Mouse (Mus musculus): Measurements from ENCODE around the gene Igfbp5. TPM values are rescaled to one million over a fixed set of nuclear protein-coding genes. Genes with fewer than 3 reads are reported as not detected.

Igfbp5 gene
- polyA plus RNA-seq, 1 experiment from 2014 or later, result 108 TPM

DNA sequence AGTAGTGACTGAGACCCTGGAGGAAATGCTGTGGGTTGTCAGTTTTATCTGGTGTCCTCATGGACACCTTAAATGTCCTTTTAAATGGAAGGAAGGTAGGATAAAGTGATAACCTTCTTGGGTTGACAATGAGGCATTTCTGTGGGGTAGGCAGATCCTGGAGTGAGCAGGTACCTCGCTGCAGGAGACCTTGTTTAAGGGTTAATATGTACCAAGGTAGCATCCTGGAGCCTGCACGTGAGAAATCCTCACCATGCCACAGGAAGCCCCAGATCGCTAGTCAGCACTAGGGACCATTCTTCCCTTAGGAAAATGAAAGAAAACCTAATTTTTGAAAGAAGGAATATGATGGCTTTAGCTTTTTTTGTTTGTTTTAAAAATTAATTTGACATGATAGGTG is 1.0 kb upstream of the Igfbp5 start:
- Histone ChIP-seq H3K27me3 (peaks cover 5% of the 10 kb centered on the region; the same call in 1 of the 2 replicates), H3K27ac (no peak overlapping the region), H3K9me3 (no peaks in the 10 kb centered on the region), H3K4me1 (peaks cover 57% of the 10 kb centered on the region), H3K36me3 (no peaks in the 10 kb centered on the region), H3K4me2 (0 out of 2 replicates have a peak overlapping the region, but pooled peaks have one; percentile 10), H3K4me3 (no peak overlapping the region; the same call in 1 of the 2 replicates), H3K9ac (no peak overlapping the region)
- ATAC-seq (ENCODE audit: insufficient number of reproducible peaks, low FRiP score, low TSS enrichment, low read depth), result no peak
- WGBS, result 7% methylated on average over 3 of the region's 3 CpGs

DNA sequence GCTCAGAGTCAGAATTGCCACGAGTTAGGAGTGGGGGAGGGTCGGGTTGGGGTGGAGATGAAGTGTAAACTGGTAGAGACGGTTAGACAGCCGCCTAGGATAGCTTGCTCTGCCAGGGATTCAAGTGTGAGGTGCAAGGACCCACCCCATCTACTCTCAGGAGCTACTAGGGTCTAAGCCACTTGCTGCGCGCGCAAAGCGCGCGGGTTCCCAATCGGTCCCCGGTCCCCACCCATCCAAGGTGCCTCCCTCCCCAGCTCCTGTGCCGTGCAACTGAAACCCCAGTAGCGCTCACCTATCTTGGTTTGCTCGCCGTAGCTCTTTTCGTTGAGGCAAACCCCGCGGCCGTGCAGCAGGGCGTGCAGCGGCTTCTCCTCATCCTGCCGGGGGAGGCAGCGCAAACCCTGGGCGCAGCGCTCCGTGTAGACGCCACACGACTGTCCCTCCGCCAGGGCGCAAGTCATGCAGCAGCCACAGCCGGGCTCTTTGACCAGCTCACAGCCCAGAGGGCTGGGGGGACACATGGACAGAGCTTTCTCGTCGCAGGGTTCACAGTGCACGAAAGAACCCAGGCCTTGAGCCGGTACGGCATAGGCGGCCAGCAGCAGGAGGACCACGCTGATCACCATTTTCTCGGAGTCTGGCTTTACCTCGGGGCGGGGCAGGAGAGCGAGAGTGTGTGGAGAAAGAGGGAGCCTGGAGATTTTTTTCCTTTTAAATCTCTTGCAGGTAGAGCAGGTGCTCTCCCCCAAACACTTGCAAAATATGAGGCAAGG is 985 bp downstream of the Igfbp5 start:
- Histone ChIP-seq H3K4me3 (peak overlapping the region; percentile 63), H3K36me3 (0 out of 2 replicates have a peak, but pooled peaks cover 4% of the 10 kb centered on the region), H3K4me2 (peak overlapping the region; percentile 81), H3K4me1 (peaks cover 70% of the 10 kb centered on the region), H3K9ac (peak overlapping the region; percentile 77), H3K27me3 (peaks cover 5% of the 10 kb centered on the region; the same call in 1 of the 2 replicates), H3K9me3 (no peaks in the 10 kb centered on the region), H3K27ac (peak overlapping the region; percentile 92)
- ATAC-seq (ENCODE audit: insufficient number of reproducible peaks, low FRiP score, low TSS enrichment, low read depth), result no peak
- under 1% methylated on average over 43 of the region's 43 CpGs for WGBS

DNA sequence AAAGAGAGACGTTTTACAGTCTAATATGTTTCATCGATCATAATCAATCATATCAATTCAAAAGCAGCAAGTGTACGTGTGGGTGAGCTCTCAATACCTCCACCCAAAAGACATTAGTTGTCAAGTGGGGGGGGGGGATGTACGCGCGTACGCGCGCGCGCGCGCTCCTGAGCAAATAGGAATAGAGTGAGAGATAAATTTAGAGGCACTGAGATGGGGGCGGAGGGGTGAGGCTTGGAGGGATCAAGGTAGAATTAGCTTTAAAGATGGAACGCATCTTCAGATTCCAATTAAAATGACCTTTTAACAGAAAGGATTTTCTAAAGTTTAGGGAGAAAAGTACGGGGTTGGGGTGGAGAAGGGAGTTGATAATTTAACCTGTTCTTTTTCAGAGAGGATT is 1.6 kb downstream of the Igfbp5 start:
- peak overlapping the region; percentile 92 for H3K27ac ChIP-seq
- H3K4me3 ChIP-seq, result peak overlapping the region; percentile 63
- peaks cover 70% of the 10 kb centered on the region for H3K4me1 ChIP-seq
- peak overlapping the region; percentile 77 for H3K9ac ChIP-seq
- peak overlapping the region; percentile 81 for H3K4me2 ChIP-seq
- ATAC-seq (ENCODE audit: insufficient number of reproducible peaks, low FRiP score, low TSS enrichment, low read depth), result no peak
- 2% methylated on average over 16 of the region's 16 CpGs for WGBS
- H3K27me3 ChIP-seq, result peaks cover 5% of the 10 kb centered on the region; the same call in 1 of the 2 replicates
- 0 out of 2 replicates have a peak, but pooled peaks cover 5% of the 10 kb centered on the region for H3K36me3 ChIP-seq
- no peaks in the 10 kb centered on the region for H3K9me3 ChIP-seq

DNA sequence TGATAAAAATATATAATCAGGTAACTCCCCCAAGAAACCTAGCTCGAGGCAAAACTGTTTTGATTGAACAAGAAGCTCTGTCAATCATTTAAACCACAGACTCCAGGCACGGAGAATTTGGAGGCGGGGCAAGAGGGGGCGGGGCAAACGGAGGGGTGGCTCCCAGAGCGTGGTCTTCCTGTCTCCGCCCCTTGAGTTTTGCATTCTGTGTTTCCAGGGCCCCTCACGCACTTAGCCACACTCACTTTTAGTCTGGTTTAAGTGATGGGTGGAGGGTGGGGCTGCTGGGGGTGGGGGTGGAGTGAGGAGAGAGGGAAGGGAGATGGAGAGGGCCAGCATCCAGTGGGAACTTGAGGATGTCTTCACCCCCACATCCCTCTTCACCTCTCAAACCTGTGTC is 2.2 kb downstream of the Igfbp5 start:
- Histone ChIP-seq H3K4me1 (peaks cover 69% of the 10 kb centered on the region), H3K4me3 (peak overlapping the region; percentile 63), H3K27me3 (peaks cover 5% of the 10 kb centered on the region; the same call in 1 of the 2 replicates), H3K4me2 (peak overlapping the region; percentile 81), H3K9me3 (no peaks in the 10 kb centered on the region), H3K9ac (no peak overlapping the region), H3K36me3 (peaks cover 5% of the 10 kb centered on the region; the same call in 1 of the 2 replicates), H3K27ac (peak overlapping the region; percentile 92; the same call in 1 of the 2 replicates)
- 0% methylated on average over 8 of the region's 8 CpGs for WGBS
- ATAC-seq (ENCODE audit: insufficient number of reproducible peaks, low FRiP score, low TSS enrichment, low read depth), result peak; percentile 50; the same call in 1 of the 2 replicates

DNA sequence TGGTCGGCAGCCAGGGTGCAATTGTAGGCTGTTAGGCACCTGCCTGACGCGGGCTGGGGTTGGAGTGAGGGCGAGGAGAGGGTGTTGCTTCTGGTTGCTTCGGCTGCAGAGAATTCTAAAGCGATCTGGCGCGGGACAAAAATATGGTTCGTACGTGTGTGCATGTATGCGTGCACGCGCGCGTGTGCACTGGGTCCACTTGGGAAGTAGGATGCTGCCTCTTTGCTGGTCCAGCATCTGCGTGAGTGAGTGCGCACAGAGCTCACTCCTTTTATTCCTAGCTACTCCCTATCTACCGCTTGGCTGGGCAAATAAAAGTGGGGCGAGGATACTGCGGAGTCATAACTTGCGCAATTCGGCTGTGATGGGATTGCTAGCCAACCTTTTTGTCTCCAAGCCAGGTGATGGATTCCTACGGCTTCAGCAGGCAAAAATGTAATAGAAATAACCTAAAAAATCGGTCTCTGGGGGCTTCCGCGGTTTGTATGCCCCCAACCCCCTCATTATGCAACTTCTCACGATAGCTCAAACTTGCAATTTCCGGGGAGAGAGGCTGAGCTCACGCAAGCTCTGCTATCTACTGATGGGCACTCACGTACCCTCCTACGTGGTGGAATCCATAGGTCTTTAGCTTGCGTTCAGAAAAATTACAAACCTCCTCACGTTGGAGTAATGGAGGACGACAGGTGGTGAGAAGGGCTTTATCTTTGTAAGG is 2.8 kb downstream of the Igfbp5 start:
- H3K27ac ChIP-seq, result peak overlapping the region; percentile 63
- H3K36me3 ChIP-seq, result peaks cover 8% of the 10 kb centered on the region; the same call in 1 of the 2 replicates
- ATAC-seq (ENCODE audit: insufficient number of reproducible peaks, low FRiP score, low TSS enrichment, low read depth), result no peak
- H3K27me3 ChIP-seq, result peaks cover 5% of the 10 kb centered on the region; the same call in 1 of the 2 replicates
- under 1% methylated on average over 34 of the region's 34 CpGs for WGBS
- peaks cover 74% of the 10 kb centered on the region for H3K4me1 ChIP-seq
- H3K9ac ChIP-seq, result peak overlapping the region; percentile 26; the same call in 1 of the 2 replicates
- peak overlapping the region; percentile 63 for H3K4me3 ChIP-seq
- H3K9me3 ChIP-seq, result no peaks in the 10 kb centered on the region
- peak overlapping the region; percentile 81 for H3K4me2 ChIP-seq

DNA sequence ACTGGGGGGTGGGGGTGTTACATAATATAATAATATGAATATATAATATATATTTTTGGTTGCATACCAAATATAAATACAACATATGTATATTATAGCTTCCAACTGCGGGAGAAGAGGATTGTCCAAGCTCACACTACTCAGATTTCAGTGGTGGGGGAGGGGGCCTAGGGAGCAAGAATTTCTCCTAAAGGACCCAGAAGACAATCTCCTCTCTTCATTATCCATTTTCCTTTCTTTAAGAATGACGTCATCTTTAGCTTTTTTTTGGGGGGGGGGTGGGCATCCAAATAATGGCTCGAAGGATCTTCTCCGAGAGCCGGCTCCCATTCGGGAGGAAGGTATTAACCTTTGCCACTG is 3.4 kb downstream of the Igfbp5 start:
- Histone ChIP-seq H3K36me3 (peaks cover 12% of the 10 kb centered on the region; the same call in 1 of the 2 replicates), H3K4me3 (peak overlapping the region; percentile 63), H3K27ac (peak overlapping the region; percentile 63), H3K9me3 (no peaks in the 10 kb centered on the region), H3K9ac (no peak overlapping the region), H3K4me2 (peak overlapping the region; percentile 81), H3K27me3 (peaks cover 5% of the 10 kb centered on the region; the same call in 1 of the 2 replicates), H3K4me1 (peaks cover 78% of the 10 kb centered on the region)
- WGBS, result 0% methylated on average over 6 of the region's 6 CpGs
- no peak for ATAC-seq (ENCODE audit: insufficient number of reproducible peaks, low FRiP score, low TSS enrichment, low read depth)

DNA sequence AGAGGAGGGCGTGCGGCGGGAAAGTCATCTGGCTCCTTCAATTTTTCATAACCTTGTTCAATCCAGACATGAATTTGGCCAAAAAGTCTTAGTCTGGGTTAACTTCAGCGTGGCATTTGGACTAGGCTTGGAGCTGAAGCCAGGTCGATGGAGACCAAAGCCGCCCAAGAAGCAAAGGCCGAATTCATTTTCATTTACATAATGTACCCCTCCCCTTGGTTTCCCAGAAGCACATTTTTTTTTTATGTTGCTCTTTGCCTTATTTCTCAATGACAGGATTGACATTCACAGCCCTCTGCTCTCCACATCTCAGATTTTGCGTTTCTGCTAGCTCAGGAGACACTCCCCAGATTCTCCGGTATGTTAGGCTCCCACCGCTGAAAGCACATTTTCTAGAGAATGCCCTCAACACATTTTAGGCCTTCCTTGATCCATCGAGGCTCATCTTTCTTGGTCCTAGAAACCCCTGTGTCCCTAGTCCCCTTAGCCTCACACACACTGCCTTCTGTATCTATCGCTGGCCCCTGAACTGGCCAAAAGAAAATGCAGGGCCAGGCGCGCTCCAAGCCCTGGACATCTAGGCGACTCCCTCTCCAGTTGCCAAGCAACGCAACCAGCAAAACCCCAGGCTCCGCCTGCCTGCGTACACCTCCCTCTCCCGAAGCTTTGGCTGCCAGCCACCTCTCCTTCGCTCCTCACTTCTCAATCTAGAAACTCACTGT is 3.9 kb downstream of the Igfbp5 start:
- 0 out of 2 replicates have a peak overlapping the region, but pooled peaks have one; percentile 5 for H3K9ac ChIP-seq
- peak overlapping the region; percentile 35 for H3K27ac ChIP-seq
- peaks cover 78% of the 10 kb centered on the region for H3K4me1 ChIP-seq
- H3K4me2 ChIP-seq, result peak overlapping the region; percentile 81
- peaks cover 5% of the 10 kb centered on the region; the same call in 1 of the 2 replicates for H3K27me3 ChIP-seq
- peak overlapping the region; percentile 63 for H3K4me3 ChIP-seq
- under 1% methylated on average over 20 of the region's 20 CpGs for WGBS
- H3K9me3 ChIP-seq, result no peaks in the 10 kb centered on the region
- H3K36me3 ChIP-seq, result peaks cover 13% of the 10 kb centered on the region; the same call in 1 of the 2 replicates
- no peak for ATAC-seq (ENCODE audit: insufficient number of reproducible peaks, low FRiP score, low TSS enrichment, low read depth)

DNA sequence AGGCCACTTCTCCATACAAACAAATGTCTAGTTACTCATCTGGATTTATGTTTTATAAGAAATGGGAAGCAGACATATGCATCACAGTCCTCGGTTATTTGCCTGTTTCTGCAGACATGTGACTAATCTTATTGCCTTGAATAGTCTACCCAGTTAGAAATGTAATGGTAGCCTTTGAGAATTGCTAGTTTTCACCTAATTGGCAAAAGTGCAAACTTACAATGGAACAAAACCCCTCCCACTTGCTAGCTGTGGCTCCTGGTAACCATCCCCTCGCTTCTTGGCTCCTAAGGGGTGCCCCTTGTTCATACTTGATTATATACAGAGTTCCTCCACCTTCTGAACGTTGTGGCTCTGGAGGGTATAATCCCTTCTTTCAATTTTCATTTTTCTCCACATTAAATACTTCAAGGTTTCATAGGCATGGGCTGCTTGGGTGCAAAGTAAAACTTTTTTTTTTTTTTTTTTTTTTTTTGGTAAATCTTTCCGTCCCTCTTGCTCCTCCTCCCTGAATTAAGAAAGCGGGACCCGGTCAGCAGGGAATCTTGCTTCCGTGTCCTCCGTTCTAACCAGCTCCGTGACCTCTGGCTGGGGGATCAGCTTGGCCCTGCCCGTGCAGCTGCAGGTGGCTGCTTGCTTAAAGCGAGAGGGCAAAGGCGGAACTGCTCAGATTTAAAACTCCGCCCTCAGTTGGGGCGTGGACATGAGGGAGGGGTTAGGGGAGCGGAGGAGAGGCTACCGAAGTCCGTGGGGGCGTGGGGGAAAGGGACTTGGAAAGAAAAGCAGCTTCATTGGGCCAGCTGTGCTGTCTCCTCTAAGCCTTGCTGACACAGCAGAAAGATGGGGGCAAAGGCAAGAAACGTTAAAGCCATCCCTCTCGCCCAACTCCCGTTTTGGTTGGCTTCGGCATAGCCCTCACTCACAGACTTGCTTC is 4.7 kb downstream of the Igfbp5 start:
- H3K4me1 ChIP-seq, result peaks cover 70% of the 10 kb centered on the region
- H3K27ac ChIP-seq, result peak overlapping the region; percentile 35

DNA sequence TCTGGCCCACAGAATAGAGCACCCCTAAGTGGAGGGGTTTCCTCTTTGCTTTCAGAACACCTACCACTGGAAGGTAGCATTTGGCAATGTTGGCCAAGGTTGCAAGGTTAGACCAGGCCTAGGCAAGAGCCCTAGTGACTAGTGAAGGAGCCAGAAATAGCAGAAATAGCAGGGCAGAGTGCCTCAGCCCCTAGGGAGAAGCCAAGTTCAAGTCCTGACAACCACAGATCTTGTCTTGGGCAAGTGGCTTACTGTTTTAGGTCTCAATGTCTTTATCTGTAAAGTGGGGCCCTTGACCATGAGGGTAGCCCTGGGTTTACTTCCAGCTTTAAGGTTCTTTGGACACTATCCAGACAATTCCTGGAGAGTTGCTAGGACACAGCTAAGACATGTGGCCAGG is 5.4 kb downstream of the Igfbp5 start:
- Histone ChIP-seq H3K36me3 (peaks cover 22% of the 10 kb centered on the region), H3K27ac (no peak overlapping the region), H3K4me1 (peaks cover 63% of the 10 kb centered on the region), H3K9ac (no peak overlapping the region), H3K4me2 (peak overlapping the region; percentile 81; the same call in 1 of the 2 replicates), H3K4me3 (no peak overlapping the region), H3K9me3 (no peaks in the 10 kb centered on the region), H3K27me3 (peaks cover 5% of the 10 kb centered on the region; the same call in 1 of the 2 replicates)
- no peak for ATAC-seq (ENCODE audit: insufficient number of reproducible peaks, low FRiP score, low TSS enrichment, low read depth)

More for the DNA sequence above, 4.7 kb downstream of the Igfbp5 start:
- H3K36me3 ChIP-seq, result peaks cover 15% of the 10 kb centered on the region; the same call in 1 of the 2 replicates
- ATAC-seq (ENCODE audit: insufficient number of reproducible peaks, low FRiP score, low TSS enrichment, low read depth), result peak; percentile 35; the same call in 1 of the 2 replicates
- 5% methylated on average over 22 of the region's 22 CpGs for WGBS
- H3K4me2 ChIP-seq, result peak overlapping the region; percentile 81
- peak overlapping the region; percentile 63 for H3K4me3 ChIP-seq
- no peak overlapping the region for H3K9ac ChIP-seq
- H3K27me3 ChIP-seq, result peaks cover 5% of the 10 kb centered on the region; the same call in 1 of the 2 replicates
- H3K9me3 ChIP-seq, result no peaks in the 10 kb centered on the region

DNA sequence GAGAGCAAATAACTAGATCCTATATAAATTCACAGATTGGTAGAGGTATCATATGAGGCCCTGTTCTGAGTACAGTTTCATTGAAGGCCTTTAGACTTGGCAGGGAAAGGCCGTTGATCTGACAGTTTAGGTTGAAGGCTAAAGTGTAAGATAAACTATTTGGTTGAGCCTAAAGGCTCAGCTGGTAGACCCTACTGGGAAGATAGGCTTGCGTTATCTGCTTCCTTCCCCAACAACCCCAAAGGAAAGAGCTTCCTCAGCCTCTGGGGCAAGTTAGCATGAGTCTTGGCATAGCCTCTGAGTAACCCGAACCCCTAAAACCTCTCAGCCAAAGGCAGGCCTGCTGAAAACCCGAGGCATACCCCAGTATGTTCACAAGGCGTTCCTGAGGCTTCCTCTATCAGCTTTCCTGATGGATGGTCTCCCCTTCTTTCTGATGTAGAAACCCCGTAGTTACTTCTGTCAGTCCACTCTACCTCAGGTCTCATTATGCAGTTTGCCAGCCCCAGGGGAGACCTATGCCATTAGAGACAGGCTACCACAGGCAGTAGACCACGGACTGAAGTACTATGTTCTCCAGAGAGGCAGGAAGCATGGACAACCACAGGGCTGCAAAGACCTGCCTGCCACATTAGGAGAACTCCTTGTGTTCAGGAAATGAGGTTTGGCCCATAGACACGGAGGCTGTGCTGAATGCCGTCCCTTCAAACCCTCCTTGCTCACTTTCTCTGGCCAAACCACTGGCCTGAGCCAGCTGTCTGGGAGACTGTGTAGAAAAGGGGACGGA is 6.1 kb downstream of the Igfbp5 start:
- peaks cover 5% of the 10 kb centered on the region; the same call in 1 of the 2 replicates for H3K27me3 ChIP-seq
- H3K4me1 ChIP-seq, result peaks cover 58% of the 10 kb centered on the region
- H3K4me3 ChIP-seq, result no peak overlapping the region
- no peak overlapping the region for H3K4me2 ChIP-seq
- WGBS, result 54% methylated on average over 10 of the region's 10 CpGs
- no peak overlapping the region for H3K9ac ChIP-seq
- no peak overlapping the region for H3K27ac ChIP-seq
- H3K9me3 ChIP-seq, result no peaks in the 10 kb centered on the region
- peaks cover 28% of the 10 kb centered on the region for H3K36me3 ChIP-seq
- no peak for ATAC-seq (ENCODE audit: insufficient number of reproducible peaks, low FRiP score, low TSS enrichment, low read depth)

Data from limb, embryonic 15.5 days (tissue).